Mouse (Mus musculus) G1E (cell line): ENCODE results near the gene Vav1.

Experiments
- CTCF ChIP-seq: IDR thresholded peaks from 2 replicates; pipeline ENCODE4 v1.5.1; 2012; ENCODE audit warnings: low read depth, low read length, inconsistent platforms, mixed read lengths
- GATA1 ChIP-seq: IDR thresholded peaks from 2 replicates; pipeline ENCODE4 v1.6.1; 2012; ENCODE audit warnings: borderline replicate concordance, low read length, inconsistent platforms, mixed read lengths
- POLR2AphosphoS5 ChIP-seq: IDR thresholded peaks from 2 replicates; pipeline ENCODE4 v1.6.1; 2012; ENCODE audit warnings: low read depth, low read length, inconsistent platforms; ENCODE audit not compliant: insufficient replicate concordance
- TAL1 ChIP-seq: conservative IDR thresholded peaks from 2 replicates; pipeline ENCODE4 v1.6.1; 2012; ENCODE audit warnings: low read depth, low read length, inconsistent platforms, mixed read lengths

GRCm38 (mm10) chr17:57267556-57268126 is 11.3 kb upstream of the Vav1 start:
- TF ChIP-seq CTCF (no peak), GATA1 (no peak), POLR2AphosphoS5 (no peak), TAL1 (no peak)
